Mouse (Mus musculus) neural tube, embryonic 13.5 days (tissue): ENCODE measurements around the gene Abca1. TPM values are rescaled to one million over a fixed set of nuclear protein-coding genes. Genes with fewer than 3 reads are reported as not detected.

ENCODE experiments used
- polyA plus RNA-seq: library from polyadenylated mRNA; unstranded; fragments of >200 nt; fragmentation: Nextera tagmentation; extraction: Ambion mirVana; gene quantifications from 2 replicates; pipeline ENCODE4 v1.2.1, GENCODE M21; 2015

Abca1 gene
- polyA plus RNA-seq, 1 experiment from 2014 or later, result 11.5 TPM

Other genes starting within 250 kb of the Abca1 start
- gene Olfr272, start 240.7 kb downstream of the Abca1 start, polyA plus RNA-seq, result not detected in 2 replicates
- not detected in 2 replicates for gene Olfr270, start 195.3 kb downstream of the Abca1 start, polyA plus RNA-seq
- not detected in 2 replicates for gene Nipsnap3a, start 170.6 kb downstream of the Abca1 start, polyA plus RNA-seq
- 172 and 181 TPM in 2 replicates for gene Nipsnap3b, start 148.0 kb downstream of the Abca1 start, polyA plus RNA-seq